Mouse (Mus musculus) neural tube, embryonic 10.5 days (tissue): ENCODE data around the gene Tk2.
"Not testable (repeated sequence)": the region's sequence is repeated elsewhere in the genome, so short reads cannot be mapped to it uniquely, and the experiment has no call there.

Experiments
- DNase-seq: peaks from one replicate; pipeline ENCODE4 v3.0.0-alpha.2; 2017; ENCODE audit warnings: low spot score; ENCODE audit errors: extremely low spot score

The Tk2 gene

DNA sequence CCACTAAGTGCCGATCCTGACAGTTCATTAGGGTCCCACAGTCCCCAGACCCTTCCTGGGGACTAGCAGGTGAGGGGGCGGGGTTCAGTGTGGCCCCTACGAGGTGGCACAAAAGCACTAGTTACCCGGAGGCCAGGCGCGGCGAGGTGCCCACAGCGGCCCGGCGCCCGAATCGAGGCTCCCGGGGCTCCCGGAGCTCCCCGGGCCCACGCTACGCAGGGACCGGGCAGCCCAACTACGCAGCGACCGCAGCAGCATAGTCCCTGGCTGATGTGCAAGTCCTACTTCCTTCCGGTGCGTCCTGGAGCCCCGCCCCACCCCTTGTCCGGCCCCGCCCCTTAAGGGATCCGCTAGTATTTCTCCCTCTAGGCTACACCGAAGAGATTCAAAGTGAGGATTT, at the start of gene Tk2:
Tk2 (minus strand) TSS at position 283 of the 400 bp plus-strand sequence.
- peak; percentile 82 for DNase-seq

DNA sequence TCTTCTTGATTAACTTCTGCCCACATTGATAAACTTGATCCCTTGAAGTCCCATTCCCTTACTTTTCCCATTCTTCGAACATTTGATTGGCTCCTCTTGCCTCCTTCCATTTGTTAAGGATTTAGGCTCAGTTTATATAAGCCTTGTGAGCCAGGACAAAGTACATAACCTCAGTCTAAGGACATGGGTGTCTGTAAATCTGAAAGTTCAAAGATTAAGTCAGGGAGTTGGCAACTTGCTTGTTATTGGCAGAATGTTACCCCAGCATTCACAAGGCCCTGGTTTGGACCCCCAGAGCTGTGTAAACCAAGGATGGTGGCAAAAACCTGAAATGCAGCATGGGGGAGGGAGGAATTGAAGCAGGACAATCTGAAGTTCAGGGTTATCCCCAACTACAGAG, 46.0 kb upstream of the Tk2 start:
- no peak for DNase-seq

DNA sequence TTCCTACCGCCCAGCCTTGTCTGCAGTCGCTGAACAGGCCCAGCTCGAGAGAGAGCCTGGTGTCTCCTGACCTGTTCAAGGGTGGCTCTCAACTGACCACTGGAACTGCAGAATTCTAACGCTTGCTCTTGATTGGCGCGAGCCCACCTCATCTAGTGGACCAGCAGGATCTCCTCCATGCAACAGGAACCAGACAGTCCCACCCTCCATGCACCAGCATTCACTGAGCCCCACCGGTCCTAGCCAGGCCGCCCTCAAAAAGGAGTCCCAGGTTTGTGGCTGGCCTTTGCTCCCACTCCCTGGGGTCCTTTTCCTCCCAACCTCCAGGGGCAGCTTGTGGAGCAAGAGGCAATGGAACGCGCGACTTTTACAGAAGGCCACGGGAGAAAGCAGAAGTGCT, 44.7 kb upstream of the Tk2 start, which contains the start of gene Cmtm2a:
Cmtm2a (minus strand) TSS at position 101 of the 400 bp plus-strand sequence.
- not testable (repeated sequence) for DNase-seq

DNA sequence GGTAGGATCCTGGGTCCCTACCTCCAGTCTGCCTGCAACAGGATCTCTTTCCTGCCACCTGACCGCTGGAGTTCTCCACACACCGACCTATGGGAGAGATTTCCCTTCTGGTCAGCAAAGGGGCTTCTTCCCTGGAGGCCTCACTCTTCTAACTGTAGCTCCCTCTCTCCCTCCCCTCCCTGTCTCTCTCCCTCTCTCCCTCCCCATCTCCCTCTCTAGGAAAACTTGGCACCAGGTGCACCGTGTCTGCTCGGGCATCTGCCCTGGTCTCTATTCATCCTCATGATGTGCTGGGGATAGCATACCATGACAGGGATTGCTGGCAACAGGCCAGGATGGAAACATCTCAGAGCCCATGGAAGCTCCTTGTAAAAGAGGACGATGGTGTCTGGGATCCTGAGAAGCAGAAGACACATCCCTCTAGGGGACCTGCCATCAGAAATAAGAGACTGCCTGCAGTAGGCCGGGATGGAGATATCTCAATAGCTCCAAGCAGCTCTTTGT, 20.6 kb upstream of the Tk2 start:
- DNase-seq: no peak

DNA sequence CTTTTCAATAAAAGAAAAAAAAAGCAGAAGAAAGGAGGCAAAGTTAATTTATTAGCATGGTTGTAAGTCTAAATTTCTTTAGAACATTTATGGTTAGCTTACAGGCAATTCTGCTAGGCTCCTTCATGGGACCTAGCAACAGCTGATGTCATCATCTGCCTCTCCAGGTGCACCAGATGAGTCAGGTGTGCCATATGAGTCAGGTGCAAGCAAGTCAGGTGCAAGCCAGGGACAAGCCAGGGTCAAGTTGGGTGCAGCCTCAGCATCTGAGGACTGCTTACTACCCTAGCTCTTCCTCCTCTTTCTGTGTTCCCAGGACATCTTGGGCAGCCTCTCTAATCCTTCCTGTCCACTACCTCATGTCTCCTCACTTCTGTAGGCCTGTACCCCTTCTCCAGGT, 20.0 kb upstream of the Tk2 start:
- no peak for DNase-seq

DNA sequence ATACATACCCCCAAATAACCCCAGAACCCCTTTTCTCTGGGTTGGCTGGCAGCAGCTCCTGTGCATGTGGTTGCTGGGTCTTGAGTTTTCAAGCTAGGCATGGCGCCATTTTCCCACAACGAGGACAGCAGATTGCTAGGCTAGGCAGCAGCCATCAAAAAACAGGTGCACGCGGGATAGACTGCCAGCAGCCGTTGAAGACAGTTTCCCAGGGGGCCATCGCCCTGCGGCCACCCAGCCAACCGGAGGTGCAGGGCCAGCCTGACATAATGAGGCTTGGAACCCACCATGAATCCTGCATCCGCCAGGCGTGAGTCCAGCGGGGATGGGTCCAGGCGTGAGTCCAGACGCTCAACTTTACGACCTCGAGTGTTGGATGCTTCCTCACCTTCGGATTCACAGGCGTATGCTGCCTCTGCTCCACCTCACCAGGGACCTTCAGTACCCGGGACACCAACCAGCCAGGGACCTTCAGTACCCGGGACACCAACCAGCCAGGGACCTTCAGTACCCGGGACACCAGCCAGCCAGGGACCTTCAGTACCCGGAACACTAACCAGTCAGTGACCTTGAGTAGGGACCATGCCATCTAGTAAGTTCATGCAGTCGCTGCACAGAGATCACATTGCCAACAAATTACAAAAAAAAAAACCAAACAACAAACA, 16.0 kb upstream of the Tk2 start:
- not testable (repeated sequence) for DNase-seq

DNA sequence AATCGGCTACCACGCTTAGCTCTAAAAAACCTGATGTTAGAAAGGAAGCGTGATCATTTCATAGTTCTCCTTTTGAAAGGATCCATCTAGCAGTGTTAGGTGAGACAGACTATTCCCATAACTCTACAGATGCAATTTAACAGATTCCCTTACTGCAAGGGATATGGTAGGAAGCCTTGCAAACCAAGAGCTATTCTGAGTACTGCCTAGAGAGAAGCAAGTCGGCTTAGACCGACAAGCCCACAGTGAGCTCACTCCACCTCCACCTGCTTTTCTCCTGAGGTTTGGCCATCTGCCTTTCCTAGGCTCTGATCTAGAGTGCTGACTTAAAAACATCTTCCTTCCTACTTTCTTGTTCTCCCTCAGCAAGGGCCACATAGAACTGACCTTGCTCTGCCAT, 13.4 kb upstream of the Tk2 start:
- DNase-seq: not testable (repeated sequence)

DNA sequence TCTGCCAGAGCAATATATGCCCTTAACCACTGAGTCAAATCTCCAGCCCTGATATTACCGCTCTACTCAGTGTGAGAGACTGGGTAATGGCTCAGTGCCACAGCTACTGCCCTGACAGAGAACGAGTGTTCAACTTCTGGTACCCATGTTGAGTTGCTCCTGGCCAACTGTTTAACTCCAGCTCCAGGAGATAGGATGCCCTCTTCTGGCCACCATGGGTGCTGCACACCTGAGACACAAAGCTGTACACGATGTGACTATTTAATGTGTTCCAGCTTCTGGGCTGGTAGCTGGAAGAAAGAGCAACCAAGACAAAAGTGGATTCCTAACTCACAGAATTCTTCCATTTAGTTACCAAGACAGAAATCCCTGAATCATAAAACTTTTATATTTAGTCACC, 4.7 kb upstream of the Tk2 start:
- no peak for DNase-seq

DNA sequence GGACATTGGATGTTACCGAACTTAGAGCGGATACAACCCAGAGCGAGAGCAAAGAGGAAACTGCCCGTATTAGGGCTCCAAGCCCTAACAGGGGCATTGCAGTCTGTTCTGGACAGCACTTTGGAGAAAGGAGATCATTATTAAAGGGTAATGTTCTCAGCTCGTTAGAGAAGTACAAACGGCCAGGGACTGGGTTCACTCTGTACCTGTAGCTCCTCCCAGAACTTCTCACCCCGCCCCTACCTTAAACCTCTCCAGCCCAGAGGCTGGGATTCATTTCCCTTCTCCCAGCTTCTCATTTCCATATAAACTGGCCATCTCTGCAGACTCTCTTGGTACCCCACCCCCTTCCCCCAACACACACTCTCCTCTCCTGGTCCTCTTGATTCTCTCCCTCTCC, 3.1 kb upstream of the Tk2 start:
- peak; percentile 36 for DNase-seq

DNA sequence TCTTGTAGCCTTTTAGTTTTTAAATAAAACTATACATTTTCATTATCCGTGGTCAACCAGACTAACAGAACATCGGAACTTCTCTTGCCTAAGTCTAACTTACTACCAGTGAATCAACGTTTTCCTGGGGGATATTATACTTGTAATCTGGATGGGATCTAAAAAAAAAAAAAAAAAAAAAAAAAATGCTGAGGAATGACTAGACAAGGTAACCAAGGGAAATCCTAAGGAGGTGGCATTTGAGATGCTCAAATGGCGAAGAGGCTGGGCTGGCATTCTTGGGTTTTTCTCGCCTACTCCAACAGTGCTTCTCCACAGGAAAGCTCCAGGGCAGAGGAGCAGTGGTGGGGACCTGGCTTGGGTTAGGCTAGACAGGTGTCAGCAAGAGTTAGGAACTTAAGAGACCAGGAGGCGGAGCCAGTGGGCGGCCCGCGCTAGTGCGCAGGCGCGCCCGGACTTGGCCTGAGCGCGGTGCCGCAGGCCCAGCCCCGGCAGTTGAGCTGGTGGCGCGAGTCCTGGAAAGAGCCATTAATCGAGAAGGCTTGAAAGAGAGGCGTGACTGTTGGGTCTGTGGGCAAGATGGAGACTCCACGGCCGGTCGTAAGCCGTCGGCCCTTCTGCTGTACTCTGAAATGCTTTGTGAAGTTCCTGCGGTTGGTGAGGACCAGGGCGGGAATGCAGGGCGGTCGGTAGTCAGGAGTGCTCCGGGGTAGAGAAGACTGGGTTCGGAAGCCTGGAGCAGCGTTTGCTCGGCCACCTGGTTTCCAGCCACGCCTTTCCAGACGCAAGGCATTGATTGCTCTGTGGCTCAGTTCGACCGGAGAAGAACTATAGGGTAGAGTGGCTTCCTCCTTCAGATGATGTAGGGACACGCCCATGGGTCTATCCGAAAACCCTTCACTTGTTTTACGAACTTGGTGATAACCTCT, 2.3 kb upstream of the Tk2 start, which contains the start of gene Cklf:
Cklf (plus strand) TSS at position 423 of the 929 bp plus-strand sequence.
- DNase-seq: peak; percentile 89

DNA sequence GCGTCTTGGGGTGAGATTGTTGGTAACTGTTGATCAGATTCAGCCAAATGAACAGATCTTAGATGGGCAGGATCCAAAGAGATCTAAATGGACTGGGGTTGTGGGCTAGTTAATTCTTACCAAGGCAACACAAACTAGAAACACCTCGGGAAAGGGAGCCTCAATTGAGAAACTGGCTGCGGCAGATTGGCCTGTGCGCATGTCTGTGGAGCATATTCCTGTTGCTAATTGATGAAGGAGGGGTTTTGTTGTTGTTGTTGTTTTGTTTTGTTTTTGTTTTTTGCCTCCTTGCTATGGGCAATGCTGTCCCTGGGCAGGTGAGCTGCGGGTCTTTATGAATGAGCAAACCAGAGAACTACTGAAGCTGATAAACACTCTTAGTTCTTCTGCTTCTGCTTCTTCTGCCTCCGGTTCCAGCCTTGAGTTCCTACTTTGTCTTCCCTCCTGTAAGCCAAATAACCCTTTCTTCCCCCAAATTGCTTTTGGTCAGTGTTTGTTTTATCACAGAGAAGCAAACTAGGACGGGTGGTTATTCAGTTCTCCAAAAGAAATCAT, 1.2 kb upstream of the Tk2 start:
- no peak for DNase-seq

DNA sequence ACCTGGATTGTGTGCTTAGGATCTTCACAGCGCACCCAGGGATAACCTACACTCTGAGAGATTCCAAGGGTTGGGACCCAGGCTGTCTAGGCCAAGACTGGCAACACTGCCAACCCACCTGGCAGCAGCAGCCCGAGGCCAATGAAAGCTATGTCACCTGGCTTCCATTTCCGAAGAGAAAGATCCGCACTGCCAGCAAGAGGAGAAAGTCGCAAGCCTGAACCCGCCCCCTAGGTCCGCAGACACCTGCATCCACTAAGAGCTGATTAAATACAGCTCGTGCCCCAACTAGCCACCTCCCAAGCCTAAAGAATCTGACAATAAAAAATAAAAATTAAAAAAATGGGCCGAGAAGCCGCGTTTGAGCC, 466 bp downstream of the Tk2 start:
- DNase-seq: no peak

DNA sequence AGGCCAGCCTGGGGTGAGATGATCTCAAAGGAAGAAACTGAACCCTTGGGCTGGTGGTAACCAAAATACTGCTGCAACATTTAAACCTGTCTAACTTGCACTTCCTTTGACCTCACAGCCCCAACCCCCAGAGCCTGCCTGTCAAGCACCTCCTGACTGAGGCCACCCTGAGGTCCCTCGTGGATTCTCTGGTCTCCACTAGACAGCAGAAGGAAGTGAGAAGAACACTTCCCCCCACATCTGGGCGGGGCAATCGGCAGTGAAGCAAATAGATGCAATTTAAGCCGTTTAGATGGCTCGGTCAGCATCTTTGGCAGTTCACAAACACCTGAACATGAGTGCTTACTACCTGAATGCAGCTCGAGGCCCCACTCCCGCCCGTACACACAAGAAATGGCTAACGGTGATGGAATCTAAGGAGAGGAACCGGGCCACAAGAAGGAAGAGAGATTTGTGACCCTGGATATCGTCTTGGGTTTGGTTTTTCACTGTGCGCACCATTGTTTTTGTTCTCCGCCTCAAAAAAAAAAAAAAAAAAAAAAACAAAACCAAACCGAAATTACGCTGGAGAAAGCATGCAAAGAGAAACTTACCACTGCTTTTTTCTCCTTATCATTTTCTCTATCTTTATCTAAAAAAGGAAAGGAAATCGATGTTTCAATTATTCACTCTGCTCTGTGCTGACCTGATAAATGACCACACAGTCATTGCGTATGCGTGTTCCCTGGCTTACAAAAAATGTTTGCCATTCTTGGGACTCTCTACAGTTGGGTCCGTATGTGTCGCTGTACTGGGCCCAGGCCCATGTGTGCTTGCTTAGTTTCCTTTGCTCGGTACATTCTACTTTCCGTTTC, 1.1 kb downstream of the Tk2 start:
- DNase-seq: no peak

DNA sequence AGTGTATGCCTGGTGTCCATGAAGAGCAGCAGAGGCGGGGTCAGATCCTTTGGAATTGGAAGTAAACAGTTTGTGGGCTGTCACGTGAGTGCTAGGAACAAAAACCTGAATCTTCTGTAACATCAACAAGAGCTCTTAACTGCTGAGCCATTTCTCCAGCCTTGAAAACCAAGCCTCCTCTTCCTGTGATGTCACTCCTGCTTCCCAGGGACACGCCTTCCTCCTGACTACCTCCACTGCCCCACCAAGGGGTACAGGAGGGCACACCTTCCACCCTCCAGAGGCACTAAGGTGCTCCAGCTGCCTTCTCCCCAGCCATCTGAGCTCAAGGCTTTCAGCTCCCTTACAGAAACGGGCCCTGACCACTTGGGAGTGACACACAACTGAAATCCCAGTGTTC, 1.7 kb downstream of the Tk2 start:
- no peak for DNase-seq

DNA sequence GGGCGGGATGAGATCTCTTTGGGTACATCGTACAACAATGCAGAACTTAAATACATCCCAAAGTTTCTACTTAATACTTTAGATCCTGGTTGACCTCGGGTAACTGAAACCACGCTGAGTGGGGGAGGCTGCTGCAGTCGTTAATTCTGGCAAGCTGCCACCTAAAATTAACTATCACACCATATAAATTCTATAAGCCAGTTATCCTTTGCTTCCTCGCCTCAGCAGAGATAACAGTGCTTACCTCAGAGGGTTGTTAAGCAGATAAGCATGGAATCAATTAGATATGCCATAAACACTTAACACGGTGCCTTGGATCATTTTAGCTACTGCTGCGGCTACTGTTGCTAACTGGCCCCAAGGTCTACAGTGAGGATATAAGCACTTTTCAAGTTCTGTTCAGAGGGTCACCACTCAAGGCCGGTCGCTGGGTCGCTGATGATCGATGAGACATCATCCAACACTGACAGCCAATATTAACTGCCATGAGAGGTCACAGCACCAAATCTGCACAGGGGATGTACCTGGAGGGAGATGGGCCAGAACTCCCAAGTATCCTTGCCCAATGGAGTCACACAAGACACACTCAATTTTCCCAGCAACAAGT, 6.2 kb downstream of the Tk2 start:
- DNase-seq: no peak

DNA sequence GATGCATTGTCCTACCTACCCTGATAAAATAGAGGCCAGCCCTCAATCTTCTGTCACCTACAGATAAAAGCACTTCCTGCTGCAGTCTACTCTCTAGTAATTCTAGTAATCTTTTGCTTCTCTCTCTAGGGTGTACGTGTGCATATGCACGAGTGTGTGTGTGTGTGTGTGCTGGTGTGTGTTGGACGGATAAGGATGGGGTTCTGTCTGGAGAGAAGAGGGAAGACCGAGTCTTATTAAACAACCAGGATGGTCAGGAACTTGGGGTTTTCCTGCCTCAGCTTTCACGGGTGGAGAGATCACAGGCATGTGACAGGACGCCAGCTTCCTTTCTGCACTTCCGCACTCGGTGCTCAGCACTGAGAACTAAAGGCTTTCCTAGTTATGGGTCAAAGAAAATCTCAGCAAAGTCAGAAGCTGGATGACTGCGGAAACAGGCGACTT, 8.9 kb downstream of the Tk2 start:
- DNase-seq: no peak

DNA sequence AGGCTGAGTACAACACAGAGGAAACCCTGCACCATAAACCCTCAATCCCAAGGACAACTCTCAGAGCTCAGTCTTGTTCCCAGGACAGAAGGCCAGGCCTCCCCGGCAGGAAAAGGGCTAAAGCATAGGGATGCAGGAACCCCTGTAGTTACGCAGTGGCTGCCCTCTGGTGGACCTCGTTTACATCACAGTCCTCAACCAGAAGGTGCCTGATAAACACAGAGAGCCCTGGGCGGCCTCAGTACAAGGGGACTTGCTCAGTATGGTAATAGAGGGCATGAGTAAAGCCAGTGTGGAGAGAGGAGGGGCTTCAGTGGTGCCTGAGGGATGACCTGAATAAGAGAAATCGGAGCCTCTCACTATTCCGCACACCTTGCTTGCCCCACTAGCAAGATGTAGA, 13.8 kb downstream of the Tk2 start:
- DNase-seq: peak; percentile 16

DNA sequence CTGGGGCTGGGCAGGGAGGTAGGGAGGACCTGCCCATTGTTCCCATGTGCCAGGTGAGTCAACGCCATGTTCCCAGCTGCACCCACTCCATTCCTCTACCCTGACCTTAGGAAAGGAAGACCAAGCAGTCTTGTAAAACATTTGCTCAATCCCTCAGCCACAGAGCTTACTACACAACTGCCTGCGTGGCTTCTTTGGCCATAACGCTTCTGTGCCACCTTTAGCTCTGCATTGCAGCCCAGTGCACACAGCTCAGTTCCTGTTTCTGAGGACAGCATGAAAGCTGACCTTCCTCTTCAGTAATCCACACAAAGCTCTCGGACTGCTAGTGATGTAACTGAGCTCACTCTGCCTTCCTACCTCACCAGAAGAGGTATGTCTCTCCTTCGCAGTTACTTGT, 15.4 kb downstream of the Tk2 start:
- no peak for DNase-seq

DNA sequence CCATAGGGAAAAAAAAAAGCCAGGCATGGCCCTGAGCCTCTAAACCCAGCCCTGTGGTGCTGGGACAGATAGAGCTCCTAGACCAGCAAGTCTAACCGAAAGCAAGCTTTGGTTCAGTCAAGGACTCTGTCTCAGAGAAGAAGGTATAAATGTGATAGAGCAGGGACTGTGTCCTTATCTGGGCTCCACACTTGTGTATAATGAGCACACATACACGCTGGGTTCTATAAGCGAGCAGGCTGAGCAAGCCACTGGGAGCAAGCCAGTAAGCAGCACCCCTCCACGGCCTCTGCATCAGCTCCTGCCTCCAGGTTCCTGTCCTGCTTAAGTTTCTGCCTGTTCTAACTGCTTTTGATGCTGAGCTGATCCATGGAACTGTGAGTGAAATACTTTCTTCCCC, 16.3 kb downstream of the Tk2 start:
- no peak for DNase-seq

DNA sequence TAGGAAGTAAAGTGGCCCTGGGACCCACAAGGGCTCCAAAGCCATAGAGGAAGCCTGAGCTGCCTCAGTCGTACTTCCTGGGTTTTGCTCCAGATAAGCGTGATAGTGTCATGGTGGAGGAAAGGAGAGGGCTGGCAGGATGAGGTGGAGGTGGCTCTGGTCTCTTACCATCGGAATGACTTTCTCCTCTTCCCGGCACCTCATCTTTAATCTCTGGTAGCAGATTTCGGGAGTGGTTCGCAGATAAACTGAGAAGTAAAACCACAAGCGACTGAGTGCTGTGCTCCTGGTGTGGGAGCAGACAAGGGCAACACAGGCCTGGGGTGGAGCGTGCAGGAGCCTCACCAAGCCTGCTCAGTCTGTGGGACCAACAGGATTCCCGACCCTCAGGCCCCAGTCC, 18.0 kb downstream of the Tk2 start:
- DNase-seq: no peak

DNA sequence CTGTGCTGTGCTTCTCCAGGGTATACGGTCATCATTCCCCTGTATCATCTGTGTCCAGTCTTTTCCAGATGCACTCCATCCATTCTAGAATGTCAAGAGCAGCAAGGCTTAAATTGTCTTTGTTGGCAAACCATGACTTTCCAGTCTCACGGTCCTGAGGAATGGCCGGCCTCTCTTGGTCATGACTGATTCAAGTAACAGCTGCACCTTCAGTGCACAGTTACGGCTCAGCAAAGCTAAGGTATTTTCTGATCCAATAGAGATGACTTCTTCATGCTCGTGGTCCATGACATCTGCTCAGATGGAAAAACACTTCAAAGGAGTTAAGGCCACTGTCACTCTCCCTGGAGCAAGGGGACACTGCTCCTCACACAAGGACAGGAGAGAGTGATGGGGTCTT, 21.3 kb downstream of the Tk2 start:
- DNase-seq: no peak
